Mouse (Mus musculus): ENCODE data around the gene Myt1l. TPM values are rescaled to one million over a fixed set of nuclear protein-coding genes. Genes with fewer than 3 reads are reported as not detected.

Myt1l gene
- polyA plus RNA-seq, 1 experiment from 2014 or later: 4.3 TPM

GRCm38 (mm10) chr12:29795107-29795673 lies 267.0 kb downstream of the Myt1l start:
- Histone ChIP-seq H3K4me1 (no peaks in the 10 kb centered on the region), H3K4me2 (no peak overlapping the region), H3K27me3 (no peaks in the 10 kb centered on the region), H3K27ac (no peak overlapping the region), H3K9ac (no peak overlapping the region), H3K36me3 (no peaks in the 10 kb centered on the region), H3K9me3 (no peaks in the 10 kb centered on the region), H3K4me3 (no peak overlapping the region)
- WGBS: 55% methylated on average over 5 of the region's 5 CpGs
- ATAC-seq (ENCODE audit: insufficient number of reproducible peaks, insufficient read depth, low FRiP score, low TSS enrichment, low read depth): no peak

GRCm38 (mm10) chr12:29798595-29799391 lies 270.6 kb downstream of the Myt1l start:
- WGBS: 48% methylated on average over 3 of the region's 3 CpGs
- H3K36me3 ChIP-seq: no peaks in the 10 kb centered on the region
- H3K4me3 ChIP-seq: no peak overlapping the region
- no peaks in the 10 kb centered on the region for H3K27me3 ChIP-seq
- H3K4me2 ChIP-seq: no peak overlapping the region
- H3K9me3 ChIP-seq: no peaks in the 10 kb centered on the region
- H3K9ac ChIP-seq: no peak overlapping the region
- no peak for ATAC-seq (ENCODE audit: insufficient number of reproducible peaks, insufficient read depth, low FRiP score, low TSS enrichment, low read depth)
- H3K27ac ChIP-seq: no peak overlapping the region
- no peaks in the 10 kb centered on the region for H3K4me1 ChIP-seq

GRCm38 (mm10) chr12:29806415-29806814 lies 278.2 kb downstream of the Myt1l start:
- Histone ChIP-seq H3K27ac (no peak overlapping the region), H3K4me1 (no peaks in the 10 kb centered on the region), H3K4me2 (no peak overlapping the region), H3K4me3 (no peak overlapping the region), H3K9ac (no peak overlapping the region), H3K36me3 (no peaks in the 10 kb centered on the region), H3K9me3 (no peaks in the 10 kb centered on the region), H3K27me3 (0 out of 2 replicates have a peak, but pooled peaks cover 3% of the 10 kb centered on the region)
- WGBS: 72% methylated on average over 1 of the region's 1 CpGs
- no peak for ATAC-seq (ENCODE audit: insufficient number of reproducible peaks, insufficient read depth, low FRiP score, low TSS enrichment, low read depth)

DNA sequence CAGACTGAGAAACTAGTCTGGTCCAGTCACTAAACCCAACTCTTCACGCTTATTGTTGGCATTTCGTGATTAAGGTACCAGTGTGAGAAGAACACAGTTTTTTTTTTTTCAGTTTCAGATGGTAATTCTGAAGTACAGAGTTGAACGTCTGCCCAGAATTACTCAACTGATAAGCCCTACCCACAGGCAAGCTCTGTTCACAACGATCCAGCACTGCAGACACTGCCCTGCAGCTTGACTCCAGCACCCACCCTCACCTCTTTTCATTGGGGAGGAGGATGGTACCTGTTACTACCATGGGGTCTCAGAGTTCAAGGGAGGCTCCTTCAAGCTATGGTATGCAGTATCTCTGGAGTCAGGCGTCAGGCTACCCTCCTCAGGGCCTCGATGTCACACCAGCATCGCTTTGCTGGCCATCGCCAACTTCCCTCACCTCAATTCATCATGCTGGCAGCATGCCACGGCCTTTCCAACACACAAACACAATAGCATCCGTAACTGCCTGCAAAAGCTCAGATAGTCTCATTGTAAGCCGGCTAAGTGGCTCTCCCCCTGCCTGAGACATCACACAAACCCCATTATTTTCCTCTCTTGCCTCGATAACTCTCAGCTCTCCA lies 281.5 kb downstream of the Myt1l start:
- ATAC-seq (ENCODE audit: insufficient number of reproducible peaks, insufficient read depth, low FRiP score, low TSS enrichment, low read depth): no peak
- Histone ChIP-seq H3K27me3 (no peaks in the 10 kb centered on the region), H3K9me3 (no peaks in the 10 kb centered on the region), H3K36me3 (no peaks in the 10 kb centered on the region), H3K27ac (no peak overlapping the region), H3K9ac (no peak overlapping the region), H3K4me3 (no peak overlapping the region), H3K4me1 (no peaks in the 10 kb centered on the region), H3K4me2 (no peak overlapping the region)
- 73% methylated on average over 12 of the region's 12 CpGs for WGBS

DNA sequence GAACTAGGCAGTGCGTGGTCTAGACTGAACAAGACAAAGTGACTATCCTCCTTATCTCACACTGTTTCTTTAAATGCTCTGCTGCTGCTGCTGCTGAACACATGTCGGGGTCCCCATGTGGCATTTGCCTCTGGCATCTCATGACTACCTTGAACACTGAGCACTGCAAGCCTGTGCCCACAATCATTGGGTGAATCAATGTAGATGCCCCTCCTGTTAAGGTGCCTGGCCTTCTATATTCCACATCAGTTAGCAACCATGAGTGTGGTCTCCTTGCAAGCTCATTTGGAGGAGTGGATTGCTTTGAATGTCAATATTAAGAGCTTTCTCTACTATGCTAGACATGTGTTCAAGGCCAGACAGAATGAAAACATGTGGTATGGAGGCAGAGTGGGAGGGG lies 287.3 kb downstream of the Myt1l start:
- Histone ChIP-seq H3K27ac (no peak overlapping the region), H3K4me1 (no peaks in the 10 kb centered on the region), H3K4me2 (no peak overlapping the region), H3K36me3 (no peaks in the 10 kb centered on the region), H3K4me3 (no peak overlapping the region), H3K9me3 (no peaks in the 10 kb centered on the region), H3K27me3 (no peaks in the 10 kb centered on the region), H3K9ac (no peak overlapping the region)
- no peak for ATAC-seq (ENCODE audit: insufficient number of reproducible peaks, insufficient read depth, low FRiP score, low TSS enrichment, low read depth)
- WGBS: 71% methylated on average over 2 of the region's 2 CpGs

GRCm38 (mm10) chr12:29816130-29816529 lies 287.9 kb downstream of the Myt1l start:
- Histone ChIP-seq H3K4me3 (no peak overlapping the region), H3K36me3 (no peaks in the 10 kb centered on the region), H3K27me3 (no peaks in the 10 kb centered on the region), H3K9ac (no peak overlapping the region), H3K4me2 (no peak overlapping the region), H3K4me1 (no peaks in the 10 kb centered on the region), H3K9me3 (no peaks in the 10 kb centered on the region), H3K27ac (no peak overlapping the region)
- no peak for ATAC-seq (ENCODE audit: insufficient number of reproducible peaks, insufficient read depth, low FRiP score, low TSS enrichment, low read depth)
- WGBS: 80% methylated on average over 2 of the region's 2 CpGs

GRCm38 (mm10) chr12:29816761-29817160 lies 288.6 kb downstream of the Myt1l start:
- H3K27me3 ChIP-seq: no peaks in the 10 kb centered on the region
- H3K27ac ChIP-seq: no peak overlapping the region
- H3K36me3 ChIP-seq: no peaks in the 10 kb centered on the region
- H3K4me3 ChIP-seq: no peak overlapping the region
- H3K9me3 ChIP-seq: no peaks in the 10 kb centered on the region
- 61% methylated on average over 6 of the region's 6 CpGs for WGBS
- no peak overlapping the region for H3K9ac ChIP-seq
- ATAC-seq (ENCODE audit: insufficient number of reproducible peaks, insufficient read depth, low FRiP score, low TSS enrichment, low read depth): no peak
- H3K4me1 ChIP-seq: no peaks in the 10 kb centered on the region
- no peak overlapping the region for H3K4me2 ChIP-seq

DNA sequence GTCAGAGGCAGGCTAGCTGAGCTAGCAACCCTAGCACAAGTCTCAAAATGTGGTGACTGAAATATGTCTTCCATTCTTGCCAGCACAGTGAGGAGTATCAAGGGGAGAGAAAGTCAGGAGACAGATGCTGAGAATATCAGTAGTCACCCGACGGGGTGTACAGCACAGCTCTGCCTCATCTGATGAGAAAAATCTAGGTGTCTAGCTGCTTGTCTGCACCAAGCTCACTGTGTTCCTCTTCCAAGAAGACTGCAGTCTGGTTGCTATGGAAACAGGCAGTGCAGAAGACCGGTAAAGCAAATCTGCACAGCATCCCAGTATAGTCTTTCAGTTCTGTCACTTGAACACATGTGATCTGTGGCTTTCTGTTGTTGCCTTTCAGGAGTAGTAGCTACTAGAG lies 294.0 kb downstream of the Myt1l start:
- no peak overlapping the region for H3K27ac ChIP-seq
- WGBS: 50% methylated on average over 3 of the region's 3 CpGs
- ATAC-seq (ENCODE audit: insufficient number of reproducible peaks, insufficient read depth, low FRiP score, low TSS enrichment, low read depth): no peak
- no peaks in the 10 kb centered on the region for H3K9me3 ChIP-seq
- H3K4me3 ChIP-seq: no peak overlapping the region
- 0 out of 2 replicates have a peak, but pooled peaks cover 4% of the 10 kb centered on the region for H3K4me1 ChIP-seq
- no peak overlapping the region for H3K4me2 ChIP-seq
- H3K9ac ChIP-seq: no peak overlapping the region
- no peaks in the 10 kb centered on the region for H3K36me3 ChIP-seq
- H3K27me3 ChIP-seq: no peaks in the 10 kb centered on the region

DNA sequence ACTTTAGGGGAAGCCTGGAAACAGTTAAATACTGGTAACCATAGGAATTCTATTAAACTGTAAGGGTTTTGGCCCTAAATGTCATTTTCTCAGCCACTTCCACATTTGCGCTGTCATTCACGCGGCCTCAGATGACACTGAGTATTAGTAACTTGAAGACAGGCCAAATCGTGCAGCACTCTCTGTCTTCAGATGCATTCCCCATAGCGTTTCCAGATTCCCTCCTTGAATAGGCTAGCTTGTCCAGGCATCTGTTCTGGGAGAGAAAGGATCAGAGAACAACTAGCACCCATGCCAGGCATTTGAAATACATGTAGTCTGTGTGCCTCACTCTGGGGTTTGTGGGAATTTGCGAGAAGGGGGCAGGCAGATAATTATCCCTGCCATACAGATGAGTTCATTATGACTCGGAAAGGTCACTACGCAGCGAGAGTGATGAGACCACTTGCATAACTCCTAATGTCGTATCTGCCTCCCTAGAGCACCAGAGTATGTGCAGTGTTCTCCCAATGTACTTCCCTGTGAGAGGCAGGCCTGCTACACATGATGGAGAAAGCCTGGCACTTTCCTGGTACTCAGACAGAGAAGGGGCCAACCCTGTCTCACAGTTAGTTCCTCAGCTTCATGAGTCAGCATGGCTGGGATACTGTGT lies 295.7 kb downstream of the Myt1l start:
- no peak overlapping the region for H3K4me2 ChIP-seq
- H3K4me3 ChIP-seq: no peak overlapping the region
- no peak overlapping the region for H3K27ac ChIP-seq
- H3K27me3 ChIP-seq: no peaks in the 10 kb centered on the region
- H3K4me1 ChIP-seq: 0 out of 2 replicates have a peak, but pooled peaks cover 4% of the 10 kb centered on the region
- no peak for ATAC-seq (ENCODE audit: insufficient number of reproducible peaks, insufficient read depth, low FRiP score, low TSS enrichment, low read depth)
- no peaks in the 10 kb centered on the region for H3K36me3 ChIP-seq
- H3K9me3 ChIP-seq: no peaks in the 10 kb centered on the region
- no peak overlapping the region for H3K9ac ChIP-seq
- WGBS: 72% methylated on average over 10 of the region's 10 CpGs

GRCm38 (mm10) chr12:29830571-29830970 lies 302.4 kb downstream of the Myt1l start:
- Histone ChIP-seq H3K27ac (no peak overlapping the region), H3K36me3 (no peaks in the 10 kb centered on the region), H3K4me3 (no peak overlapping the region), H3K4me2 (no peak overlapping the region), H3K4me1 (no peaks in the 10 kb centered on the region), H3K27me3 (no peaks in the 10 kb centered on the region), H3K9me3 (no peaks in the 10 kb centered on the region), H3K9ac (no peak overlapping the region)
- ATAC-seq (ENCODE audit: insufficient number of reproducible peaks, insufficient read depth, low FRiP score, low TSS enrichment, low read depth): no peak

DNA sequence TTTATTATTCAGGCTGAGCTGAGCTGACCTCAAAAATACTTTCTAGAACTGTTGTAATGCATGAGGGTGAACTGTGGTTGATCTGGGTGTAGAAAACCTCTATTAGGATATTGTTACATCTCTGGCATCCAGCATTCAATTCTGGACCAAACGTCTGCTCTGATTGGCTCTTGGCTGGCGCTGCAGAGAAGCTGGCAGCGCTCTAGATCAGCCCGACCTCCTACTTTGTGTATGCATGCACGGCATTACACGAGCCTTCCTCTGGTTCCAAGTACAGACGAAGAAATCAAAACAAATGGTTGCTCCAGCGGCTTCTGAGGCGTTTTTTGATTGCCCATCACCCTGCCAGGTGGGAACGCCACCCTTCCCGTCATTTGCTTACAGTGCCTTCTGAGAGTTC lies 303.2 kb downstream of the Myt1l start:
- no peaks in the 10 kb centered on the region for H3K36me3 ChIP-seq
- no peaks in the 10 kb centered on the region for H3K27me3 ChIP-seq
- ATAC-seq (ENCODE audit: insufficient number of reproducible peaks, insufficient read depth, low FRiP score, low TSS enrichment, low read depth): 0 out of 2 replicates have a peak, but pooled peaks have one; percentile 20
- H3K4me1 ChIP-seq: no peaks in the 10 kb centered on the region; the same call in 1 of the 2 replicates
- H3K9me3 ChIP-seq: no peaks in the 10 kb centered on the region
- peak overlapping the region; percentile 26; the same call in 1 of the 2 replicates for H3K4me2 ChIP-seq
- WGBS: 59% methylated on average over 11 of the region's 11 CpGs
- H3K9ac ChIP-seq: no peak overlapping the region
- no peak overlapping the region for H3K4me3 ChIP-seq
- H3K27ac ChIP-seq: no peak overlapping the region
